Mouse (Mus musculus) liver, embryonic 14.5 days (tissue): ENCODE data around the gene Gm13090. TPM values are rescaled to one million over a fixed set of nuclear protein-coding genes. Genes with fewer than 3 reads are reported as not detected.

Source experiments
- ATAC-seq: fragments of 200-750 bp; cut with Nextera tagmentation; 2 replicates; pipeline ENCODE4 v1.8.0; 2017; ENCODE audit warnings: moderate number of reproducible peaks, mild to moderate bottlenecking, moderate library complexity; ENCODE audit not compliant: insufficient read depth
- DNase-seq, 3 experiments: peaks; one replicate each; pipeline ENCODE4 v3.0.0-alpha.2; 2012 to 2013; ENCODE audit warnings: low read depth in 3 of 3, low spot score in 3 of 3
- H3K27ac ChIP-seq: fragments of 300-500 bp; sonication (generic); 2 replicates; pipeline ENCODE4 v1.5.1; 2014; ENCODE audit warnings: moderate library complexity, mild to moderate bottlenecking, control low read depth, inconsistent platforms
- H3K27me3 ChIP-seq: fragments of 300-500 bp; sonication (generic); 2 replicates; pipeline ENCODE4 v1.6.1; 2014; ENCODE audit warnings: mild to moderate bottlenecking, low read length, moderate library complexity; ENCODE audit not compliant: control insufficient read depth, insufficient read depth
- H3K36me3 ChIP-seq: fragments of 300-500 bp; sonication (generic); replicated peaks from 2 replicates; pipeline ENCODE4 v1.6.1; 2014; ENCODE audit warnings: low read depth; ENCODE audit not compliant: control insufficient read depth, insufficient read depth
- H3K4me1 ChIP-seq, 2 experiments: fragments of 200-500 bp in 1 of 2; fragments of 300-500 bp in 1 of 2; sonication (generic) in 1 of 2; replicated peaks; 2 replicates each; pipeline ENCODE4 v1.6.1; 2012 to 2014; ENCODE audit warnings: antibody characterized with exemption in 1 of 2, inconsistent platforms in 1 of 2, low read length in 1 of 2; ENCODE audit not compliant: control insufficient read depth in 2 of 2, insufficient read depth in 2 of 2
- H3K4me2 ChIP-seq: fragments of 300-500 bp; sonication (generic); 2 replicates; pipeline ENCODE4 v1.6.1; 2014; ENCODE audit warnings: low read depth, mild to moderate bottlenecking, control low read depth, moderate library complexity
- H3K4me3 ChIP-seq, 2 experiments: fragments of 200-500 bp in 1 of 2; fragments of 300-500 bp in 1 of 2; sonication (generic) in 1 of 2; 2 replicates each; pipeline ENCODE4 v1.5.1; 2012 to 2014; ENCODE audit warnings: low read depth in 2 of 2, low read length in 2 of 2, mild to moderate bottlenecking in 2 of 2, control low read depth in 1 of 2, inconsistent platforms in 1 of 2, moderate library complexity in 1 of 2; ENCODE audit not compliant: insufficient read depth in 1 of 2
- H3K9ac ChIP-seq: fragments of 300-500 bp; sonication (generic); replicated peaks from 2 replicates; pipeline ENCODE4 v1.6.1; 2014; ENCODE audit warnings: mild to moderate bottlenecking, control low read depth, moderate library complexity
- H3K9me3 ChIP-seq: fragments of 300-500 bp; sonication (generic); 2 replicates; pipeline ENCODE4 v1.6.1; 2016; ENCODE audit warnings: low read length, mixed read lengths; ENCODE audit not compliant: control insufficient read depth
- CTCF ChIP-seq: IDR thresholded peaks from 2 replicates; pipeline ENCODE4 v1.5.1; 2016; ENCODE audit warnings: antibody characterized with exemption, low read depth, control low read depth
- EP300 ChIP-seq: IDR thresholded peaks from 2 replicates; pipeline ENCODE4 v1.6.1; 2016; ENCODE audit warnings: antibody characterized with exemption, low read depth
- whole genome bisulfite sequencing: fragments of 180-500 bp; shearing (Covaris S2); extraction: QIAGEN DNeasy Blood & Tissue Kit; methylation state at CpG from one replicate; pipeline ENCODE4 v1.1.7; 2014; ENCODE audit not compliant: insufficient replicate concordance; 5-methylcytosine and 5-hydroxymethylcytosine counted together
- polyA plus RNA-seq, 2 experiments: library from polyadenylated mRNA; depleted of rRNA in 1 of 2; stranded (reverse) in 1 of 2; unstranded in 1 of 2; fragments of >200 nt; fragmentation: Nextera tagmentation in 1 of 2; extraction: Ambion mirVana in 1 of 2; gene quantifications; 2 replicates each; pipeline versions ENCODE4 v1.2.1 to v1.2.3; 2012 to 2014

Gene Gm13090
- polyA plus RNA-seq, 2 experiments = not detected

DNA sequence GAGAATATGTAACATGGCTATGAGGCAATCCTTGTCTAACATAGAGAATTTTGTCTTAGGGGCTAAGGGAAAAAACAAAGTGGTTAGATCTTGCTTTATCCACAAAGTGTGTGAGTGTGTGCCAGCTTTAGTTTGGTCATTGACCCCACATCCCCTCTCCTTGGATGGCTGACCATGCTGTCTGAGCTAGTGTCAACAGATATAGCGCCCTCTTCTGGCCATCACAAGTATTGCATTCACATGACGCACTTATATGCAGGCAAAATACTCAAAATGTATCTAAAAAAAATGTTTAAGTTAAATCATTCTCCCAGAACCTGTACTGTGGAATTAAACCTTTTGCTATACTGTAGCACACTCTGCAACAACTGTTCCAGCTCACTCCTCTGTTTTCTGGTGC, 5.8 kb downstream of the Gm13090 start:
- 32% methylated on average over 2 of the region's 2 CpGs for WGBS
- ATAC-seq (no peak), DNase-seq (no peak)
- no peaks in the 10 kb centered on the region for H3K27me3 ChIP-seq
- H3K4me3 ChIP-seq = no peak overlapping the region
- H3K4me2 ChIP-seq = no peak overlapping the region
- H3K4me1 ChIP-seq = no peaks in the 10 kb centered on the region
- no peak overlapping the region for H3K9ac ChIP-seq
- no peaks in the 10 kb centered on the region for H3K9me3 ChIP-seq
- TF ChIP-seq EP300 = no peak
- peak; percentile 74 for TF ChIP-seq CTCF
- no peak overlapping the region for H3K27ac ChIP-seq
- no peaks in the 10 kb centered on the region for H3K36me3 ChIP-seq

DNA sequence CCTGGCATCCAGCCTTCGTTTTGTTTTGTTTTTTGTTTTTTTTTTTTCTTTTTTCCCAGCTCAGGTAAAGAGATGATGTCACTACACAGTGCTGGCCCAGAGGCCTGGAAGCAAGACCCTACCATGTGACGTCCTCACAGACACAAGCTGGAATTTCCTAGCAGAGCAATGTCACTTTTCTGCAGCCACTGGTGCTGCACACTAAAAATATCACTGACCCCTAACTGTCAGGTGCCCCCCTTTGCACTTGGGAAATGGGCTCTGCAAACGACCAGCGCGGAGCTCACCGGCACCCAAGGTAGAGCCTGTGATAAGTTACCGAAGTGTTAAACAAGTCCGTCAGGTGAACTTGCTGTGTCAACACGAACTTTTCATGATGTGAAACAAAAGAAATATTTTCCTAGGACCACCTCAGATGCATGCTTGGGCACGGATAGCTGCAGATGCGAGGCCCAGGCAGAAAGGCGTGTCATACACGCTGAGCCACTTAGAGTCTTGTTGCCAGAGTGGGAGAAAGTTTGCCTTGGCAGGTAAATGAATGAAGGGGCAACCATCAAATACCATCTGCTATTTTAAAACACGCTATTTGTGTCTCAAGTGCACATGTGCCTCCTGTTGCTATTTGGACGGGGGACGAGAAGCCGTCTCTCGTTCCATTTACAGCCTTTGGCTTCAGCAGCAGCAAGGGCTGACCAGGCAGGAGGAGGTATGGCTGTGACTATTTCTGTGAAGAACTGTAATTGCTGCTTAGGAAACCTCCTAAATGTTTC, 7.1 kb downstream of the Gm13090 start:
- Histone ChIP-seq H3K4me1 (no peaks in the 10 kb centered on the region), H3K9me3 (no peaks in the 10 kb centered on the region), H3K36me3 (no peaks in the 10 kb centered on the region), H3K27me3 (no peaks in the 10 kb centered on the region), H3K4me2 (no peak overlapping the region), H3K9ac (no peak overlapping the region), H3K27ac (no peak overlapping the region), H3K4me3 (no peak overlapping the region)
- TF ChIP-seq EP300 (no peak), CTCF (no peak)
- DNase-seq (no peak), ATAC-seq (no peak)
- WGBS = 75% methylated on average over 18 of the region's 18 CpGs

DNA sequence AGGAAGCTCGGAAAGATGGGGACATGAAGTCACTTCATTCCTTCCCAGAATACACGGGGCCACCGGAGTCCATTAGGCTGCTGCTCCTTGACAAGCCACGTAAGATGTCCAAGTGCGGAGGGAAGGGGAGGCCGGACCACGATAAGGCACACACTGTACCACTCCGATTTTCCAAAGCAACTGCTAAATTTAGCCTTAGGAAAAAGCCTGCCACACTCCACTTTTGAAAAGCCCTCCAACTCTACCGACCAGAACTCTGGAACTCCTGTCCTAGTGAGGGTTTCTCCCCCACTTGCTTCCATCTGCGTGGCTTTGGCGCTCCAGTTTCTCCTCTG, 7.7 kb downstream of the Gm13090 start:
- no peak overlapping the region for H3K4me2 ChIP-seq
- DNase-seq = no peak
- no peak overlapping the region for H3K27ac ChIP-seq

DNA sequence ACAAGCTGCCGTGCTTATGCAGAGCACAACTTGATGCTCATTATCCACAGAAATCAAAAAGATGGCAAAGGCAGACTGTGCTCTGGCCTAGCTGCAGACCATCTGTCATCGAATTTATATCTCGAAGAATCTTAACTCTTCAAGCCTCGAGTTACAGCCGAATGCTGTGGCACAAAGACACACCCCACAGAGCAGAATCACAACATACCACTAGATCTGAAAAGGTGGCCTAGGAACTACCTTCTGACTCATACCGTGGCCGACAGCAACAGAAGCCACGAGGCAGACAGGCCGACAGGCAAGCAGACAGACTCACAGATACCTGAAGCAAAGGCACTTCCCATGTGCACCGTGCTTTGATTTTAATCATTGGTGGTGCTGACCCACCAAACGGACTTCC, 14.3 kb downstream of the Gm13090 start:
- Histone ChIP-seq H3K4me2 (no peak overlapping the region), H3K36me3 (no peaks in the 10 kb centered on the region), H3K9ac (no peak overlapping the region), H3K4me1 (no peaks in the 10 kb centered on the region), H3K4me3 (no peak overlapping the region), H3K27ac (no peak overlapping the region), H3K27me3 (peaks cover 24% of the 10 kb centered on the region), H3K9me3 (no peaks in the 10 kb centered on the region)
- DNase-seq (no peak), ATAC-seq (no peak)
- WGBS = 70% methylated on average over 11 of the region's 11 CpGs
- TF ChIP-seq CTCF (no peak), EP300 (no peak)

More for the DNA sequence above, 7.7 kb downstream of the Gm13090 start:
- no peaks in the 10 kb centered on the region for H3K36me3 ChIP-seq
- TF ChIP-seq CTCF (no peak), EP300 (no peak)
- H3K9ac ChIP-seq = no peak overlapping the region
- WGBS = 75% methylated on average over 11 of the region's 11 CpGs
- H3K4me3 ChIP-seq = no peak overlapping the region
- ATAC-seq = no peak
- no peaks in the 10 kb centered on the region for H3K27me3 ChIP-seq
- no peaks in the 10 kb centered on the region for H3K9me3 ChIP-seq
- H3K4me1 ChIP-seq = no peaks in the 10 kb centered on the region

DNA sequence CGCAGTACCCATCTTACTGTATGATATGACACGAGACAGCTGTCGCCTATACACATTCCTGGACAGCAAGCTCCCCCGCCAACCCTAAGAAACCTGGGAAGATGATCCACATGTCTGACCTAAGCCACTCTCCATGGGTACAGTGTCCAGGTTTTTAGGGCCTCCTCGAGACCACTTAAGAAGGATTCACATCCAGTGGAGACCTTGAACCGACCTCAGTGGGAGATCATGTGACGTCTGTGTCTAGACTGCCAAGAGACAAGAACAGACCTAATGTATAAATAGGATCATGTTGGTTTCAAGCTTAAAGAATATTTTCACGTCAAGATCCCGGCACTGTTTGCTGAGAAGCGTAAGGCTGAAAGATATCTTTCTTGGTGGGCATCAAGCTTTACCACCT, 14.8 kb downstream of the Gm13090 start:
- Histone ChIP-seq H3K4me1 (no peaks in the 10 kb centered on the region), H3K27ac (no peak overlapping the region), H3K9me3 (no peaks in the 10 kb centered on the region), H3K4me3 (no peak overlapping the region), H3K27me3 (peaks cover 29% of the 10 kb centered on the region), H3K4me2 (no peak overlapping the region), H3K36me3 (no peaks in the 10 kb centered on the region), H3K9ac (no peak overlapping the region)
- 68% methylated on average over 10 of the region's 10 CpGs for WGBS
- no peak for ATAC-seq
- no peak for TF ChIP-seq CTCF
- no peak for TF ChIP-seq EP300
- no peak for DNase-seq
